Mouse (Mus musculus): ENCODE measurements around the gene Rbfox1.

DNA sequence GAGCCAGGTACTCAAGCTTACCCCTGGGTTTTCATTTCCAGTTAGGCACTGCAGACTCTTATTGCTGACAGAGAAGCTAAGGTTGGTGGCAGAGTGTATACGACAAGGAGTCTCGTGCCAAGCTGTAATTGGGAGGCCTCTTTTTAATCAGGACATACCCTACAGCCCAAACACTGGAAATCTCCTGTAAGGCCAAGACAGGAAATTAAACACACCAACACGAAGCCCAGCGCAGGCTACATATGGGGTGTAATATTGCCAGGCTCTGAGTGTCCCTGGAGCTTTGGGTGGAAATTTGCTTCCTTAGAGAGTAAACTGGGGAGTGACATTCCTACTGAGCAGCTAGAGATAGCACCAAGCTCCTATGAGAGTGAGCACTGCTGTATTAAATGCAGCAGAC lies 279.3 kb downstream of the Rbfox1 start:
- no peak for TF ChIP-seq CTCF (IDR thresholded peaks at IDR 0.05)
- TF ChIP-seq POLR2A (IDR thresholded peaks at IDR 0.05; ENCODE audit: insufficient read depth, low read depth, low read length) = no peak
